8 mouse cellular contexts compared by ENCODE assay signal in genomic region chr2:129800904-129801230, GRCm38 (mm10). TPM values are rescaled to one million over a fixed set of nuclear protein-coding genes. Genes with fewer than 3 reads are reported as not detected.
DNase-seq lines count a peak whose midpoint lies in the region; ATAC-seq lines count a peak whose summit lies in the region.

No protein-coding gene starts in this region.

- H3K27ac ChIP-seq in kidney, embryonic 15.5 days, result peak overlapping the region; percentile 98
- peak overlapping the region; percentile 97 for H3K27ac ChIP-seq in hindbrain, embryonic 13.5 days
- H3K27ac ChIP-seq in midbrain, embryonic 13.5 days, result peak overlapping the region; percentile 93

- ATAC-seq in kidney, embryonic 15.5 days (replicated peaks; ENCODE audit: low FRiP score), result no peak; the same call in 1 of the 2 replicates
- ATAC-seq in hindbrain, embryonic 13.5 days (ENCODE audit: low FRiP score), result peak; percentile 68
- peak; percentile 66 for ATAC-seq in midbrain, embryonic 13.5 days

- WGBS in kidney, embryonic 15.5 days, result 0% methylated on average over 32 of the region's 32 CpGs
- under 1% methylated on average over 31 of the region's 32 CpGs for WGBS in hindbrain, embryonic 13.5 days
- under 1% methylated on average over 32 of the region's 32 CpGs for WGBS in midbrain, embryonic 13.5 days

- H3K4me1 ChIP-seq in kidney, embryonic 15.5 days, result peaks cover 34% of the 10 kb centered on the region
- H3K4me1 ChIP-seq in hindbrain, embryonic 13.5 days (replicated peaks), result peaks cover 39% of the 10 kb centered on the region
- H3K4me1 ChIP-seq in midbrain, embryonic 13.5 days (replicated peaks), result peaks cover 46% of the 10 kb centered on the region

- peak overlapping the region; percentile 82 for H3K4me2 ChIP-seq in kidney, embryonic 15.5 days
- peak overlapping the region; percentile 93 for H3K4me2 ChIP-seq in hindbrain, embryonic 13.5 days
- peak overlapping the region; percentile 91 for H3K4me2 ChIP-seq in midbrain, embryonic 13.5 days (replicated peaks)

- H3K36me3 ChIP-seq in kidney, embryonic 15.5 days, result peaks cover 32% of the 10 kb centered on the region
- peaks cover 18% of the 10 kb centered on the region for H3K36me3 ChIP-seq in hindbrain, embryonic 13.5 days
- peaks cover 8% of the 10 kb centered on the region for H3K36me3 ChIP-seq in midbrain, embryonic 13.5 days

- H3K4me3 ChIP-seq in kidney, embryonic 15.5 days (replicated peaks), result peak overlapping the region; percentile 98
- H3K4me3 ChIP-seq in hindbrain, embryonic 13.5 days, result peak overlapping the region; percentile 92
- peak overlapping the region; percentile 80 for H3K4me3 ChIP-seq in midbrain, embryonic 13.5 days (replicated peaks)

- no peak for DNase-seq in kidney, postnatal 25 days
- DNase-seq in brain, embryonic 18.5 days (ENCODE audit: low read depth, low spot score), result peak; percentile 10
- DNase-seq in urinary bladder, postnatal 36 days (ENCODE audit: low spot score in 2 of 2), result no peak
- no peak for DNase-seq in thymus, postnatal 0 days (ENCODE audit: low spot score)
- DNase-seq in embryo, embryonic 10 days (ENCODE audit: low spot score), result no peak

- H3K9ac ChIP-seq in kidney, embryonic 15.5 days, result peak overlapping the region; percentile 97
- peak overlapping the region; percentile 96 for H3K9ac ChIP-seq in hindbrain, embryonic 13.5 days
- peak overlapping the region; percentile 95 for H3K9ac ChIP-seq in midbrain, embryonic 13.5 days (replicated peaks)

- H3K27me3 ChIP-seq in kidney, embryonic 15.5 days, result no peaks in the 10 kb centered on the region
- no peaks in the 10 kb centered on the region for H3K27me3 ChIP-seq in hindbrain, embryonic 13.5 days
- no peaks in the 10 kb centered on the region for H3K27me3 ChIP-seq in midbrain, embryonic 13.5 days

- H3K9me3 ChIP-seq in kidney, embryonic 15.5 days (replicated peaks), result no peaks in the 10 kb centered on the region
- no peaks in the 10 kb centered on the region for H3K9me3 ChIP-seq in hindbrain, embryonic 13.5 days
- H3K9me3 ChIP-seq in midbrain, embryonic 13.5 days, result no peaks in the 10 kb centered on the region

RNA-seq across cellular contexts. Expression of gene Stk35, which starts 0.6 kb away (rescaled TPM):
- polyA plus RNA-seq in kidney, embryonic 15.5 days (2015; fragmentation: Nextera tagmentation; extraction: Ambion mirVana), result 10.3 and 10.9 TPM in 2 replicates
- polyA plus RNA-seq in hindbrain, embryonic 13.5 days (2015; fragmentation: Nextera tagmentation; extraction: Ambion mirVana), result 8.2 and 8.7 TPM in 2 replicates
- polyA plus RNA-seq in midbrain, embryonic 13.5 days (2015; fragmentation: Nextera tagmentation; extraction: Ambion mirVana), result 7.7 and 9.5 TPM in 2 replicates
- polyA plus RNA-seq in thymus, postnatal 0 days (2015; fragmentation: Nextera tagmentation; extraction: Ambion mirVana), result 5.4 and 6.0 TPM in 2 replicates
